Mouse (Mus musculus) kidney, adult 2 months (tissue): ENCODE results near the gene Arhgdib.

ENCODE experiments used
- CTCF ChIP-seq: fragments of 200-500 bp; conservative IDR thresholded peaks from 2 replicates; pipeline ENCODE4 v1.5.1; 2011; ENCODE audit warnings: low read depth, mild to moderate bottlenecking, control low read depth, low read length, moderate library complexity, mixed read lengths; ENCODE audit not compliant: insufficient read depth, insufficient read length
- POLR2A ChIP-seq: fragments of 200-500 bp; IDR thresholded peaks from one replicate; pipeline ENCODE4 v1.6.1; 2011; ENCODE audit warnings: low read depth, low read length, control low read depth

DNA sequence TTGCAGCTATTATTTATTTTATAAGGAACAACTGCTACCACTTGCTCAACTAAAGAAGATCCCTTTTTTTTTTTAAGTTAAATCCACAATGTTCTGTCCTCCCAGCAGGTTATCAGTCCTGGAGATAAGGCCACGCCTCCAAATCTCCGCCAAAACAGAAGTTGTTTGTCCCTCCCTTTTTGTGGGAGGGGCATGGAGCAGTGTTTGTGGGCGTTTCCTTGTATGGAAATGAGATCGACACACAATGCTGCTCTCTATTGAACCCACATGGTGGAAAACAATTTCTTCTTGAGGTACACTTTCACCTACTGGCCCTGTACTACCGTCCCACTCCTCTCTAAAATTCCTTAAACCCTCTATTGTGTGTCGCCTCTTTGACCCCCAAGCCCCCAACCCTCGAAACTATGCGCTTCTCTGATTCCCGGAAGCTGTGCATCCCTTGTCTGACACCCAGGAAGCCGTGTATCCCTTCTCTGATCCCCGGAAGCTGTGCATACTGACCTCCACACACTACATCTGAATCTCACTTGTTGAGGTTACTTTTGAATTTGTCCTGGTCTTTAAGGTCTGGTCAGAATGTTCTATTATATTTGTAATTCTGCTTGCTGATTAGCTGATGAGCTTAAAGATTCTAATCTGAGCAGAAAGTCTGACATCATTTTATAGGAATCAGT is 48.3 kb upstream of the Arhgdib start:
- no peak for TF ChIP-seq CTCF
- TF ChIP-seq POLR2A, result no peak
